In genomic region chr3:130795396-130795795, GRCm38 (mm10) we compare ENCODE assay signal across 27 mouse cellular contexts.
"Had no signal": no experiment of that assay in that cellular context is flagged by ENCODE, and none has a peak within 500 bp of the region (broad histone marks: within the 10 kb centered on the region; RNA-seq: fewer than 3 reads in every experiment).

No protein-coding gene starts in this region.

- H3K4me2 ChIP-seq: embryonic facial prominence, embryonic 12.5 days; embryonic facial prominence, embryonic 13.5 days; embryonic facial prominence, embryonic 15.5 days; forebrain, embryonic 12.5 days; forebrain, embryonic 13.5 days; forebrain, embryonic 15.5 days; heart, embryonic 12.5 days had no signal

- H3K4me3 ChIP-seq: embryonic facial prominence, embryonic 10.5 days; embryonic facial prominence, embryonic 12.5 days; embryonic facial prominence, embryonic 13.5 days; embryonic facial prominence, embryonic 15.5 days; erythroblast, embryonic 14.5 days; forebrain, embryonic 10.5 days; forebrain, embryonic 12.5 days; forebrain, embryonic 13.5 days; forebrain, embryonic 15.5 days; gastrocnemius, adult 2 months; heart, adult 2 months; heart, embryonic 12.5 days had no signal

- H3K27me3 ChIP-seq: embryonic facial prominence, embryonic 12.5 days; embryonic facial prominence, embryonic 13.5 days; embryonic facial prominence, embryonic 15.5 days; forebrain, embryonic 12.5 days; forebrain, embryonic 13.5 days; forebrain, embryonic 15.5 days; heart, embryonic 12.5 days had no signal

- H3K27ac ChIP-seq: embryonic facial prominence, embryonic 10.5 days; embryonic facial prominence, embryonic 12.5 days; embryonic facial prominence, embryonic 13.5 days; embryonic facial prominence, embryonic 15.5 days; forebrain, embryonic 10.5 days; forebrain, embryonic 12.5 days; forebrain, embryonic 13.5 days; forebrain, embryonic 15.5 days; gastrocnemius, adult 2 months; heart, adult 2 months had no signal

- H3K9me3 ChIP-seq: embryonic facial prominence, embryonic 10.5 days; embryonic facial prominence, embryonic 12.5 days; embryonic facial prominence, embryonic 13.5 days; embryonic facial prominence, embryonic 15.5 days; forebrain, embryonic 10.5 days; forebrain, embryonic 12.5 days; forebrain, embryonic 13.5 days; forebrain, embryonic 15.5 days; heart, embryonic 12.5 days had no signal

- H3K9ac ChIP-seq: embryonic facial prominence, embryonic 12.5 days; embryonic facial prominence, embryonic 13.5 days; embryonic facial prominence, embryonic 15.5 days; forebrain, embryonic 12.5 days; forebrain, embryonic 13.5 days; forebrain, embryonic 15.5 days; forebrain, postnatal 0 days; heart, embryonic 12.5 days had no signal

- H3K4me1 ChIP-seq: embryonic facial prominence, embryonic 12.5 days; embryonic facial prominence, embryonic 13.5 days; embryonic facial prominence, embryonic 15.5 days; forebrain, embryonic 12.5 days; forebrain, embryonic 13.5 days; forebrain, embryonic 15.5 days had no signal

- DNase-seq: cerebellum, adult 8-10 months; cerebellum, adult 9-10 months; cerebellum, adult 9-11 months; cerebellum, postnatal 10 days; cerebellum, postnatal 14 days; cerebellum, postnatal 25 days; cerebellum, postnatal 36 days; embryo, embryonic 11 days; forebrain, postnatal 0 days; gastrocnemius, adult 2 months; gastrocnemius, postnatal 10 days; gastrocnemius, postnatal 14 days; gastrocnemius, postnatal 25 days; gastrocnemius, postnatal 36 days; heart, adult 18-20 months; heart, adult 2 months had no signal

- ATAC-seq: forebrain, embryonic 13.5 days; forebrain, embryonic 15.5 days; forebrain, embryonic 16.5 days; forebrain, postnatal 0 days had no signal

- H3K36me3 ChIP-seq: embryonic facial prominence, embryonic 10.5 days; embryonic facial prominence, embryonic 12.5 days; embryonic facial prominence, embryonic 13.5 days; embryonic facial prominence, embryonic 15.5 days; forebrain, embryonic 10.5 days; forebrain, embryonic 12.5 days; forebrain, embryonic 15.5 days; heart, embryonic 12.5 days had no signal
